Mouse (Mus musculus) splenic B cell, adult 2 months (primary cell): ENCODE results near the gene Echdc2.
A peak's percentile ranks its signal among the peaks of the same experiment; 100 is the strongest.

Source experiments
- DNase-seq: peaks from one replicate; pipeline ENCODE4 v3.0.0-alpha.2; 2011; ENCODE audit warnings: low read depth, low spot score
- H3K27me3 ChIP-seq: 2 replicates; pipeline ENCODE4 v1.6.1; 2012; ENCODE audit warnings: mild to moderate bottlenecking, low read length, moderate library complexity, mixed read lengths; ENCODE audit not compliant: control insufficient read depth, poor library complexity, insufficient read depth, severe bottlenecking
- H3K36me3 ChIP-seq: 2 replicates; pipeline ENCODE4 v1.6.1; 2012; ENCODE audit warnings: mild to moderate bottlenecking, low read length, moderate library complexity, mixed read lengths; ENCODE audit not compliant: control insufficient read depth, poor library complexity, insufficient read depth, severe bottlenecking

Gene Echdc2

GRCm38 (mm10) chr4:108161936-108162335 is 3.3 kb upstream of the Echdc2 start:
- Histone ChIP-seq H3K27me3 (no peaks in the 10 kb centered on the region), H3K36me3 (no peaks in the 10 kb centered on the region)
- DNase-seq, result no peak

- DNase-seq, result no peak
- Histone ChIP-seq H3K36me3 (no peaks in the 10 kb centered on the region), H3K27me3 (no peaks in the 10 kb centered on the region)
Measured at GRCm38 (mm10) chr4:108163291-108163690, 1.9 kb upstream of the Echdc2 start.

- no peaks in the 10 kb centered on the region for H3K36me3 ChIP-seq
- H3K27me3 ChIP-seq, result no peaks in the 10 kb centered on the region
- DNase-seq, result no peak
Measured at GRCm38 (mm10) chr4:108166874-108167273, 1.6 kb downstream of the Echdc2 start.

DNA sequence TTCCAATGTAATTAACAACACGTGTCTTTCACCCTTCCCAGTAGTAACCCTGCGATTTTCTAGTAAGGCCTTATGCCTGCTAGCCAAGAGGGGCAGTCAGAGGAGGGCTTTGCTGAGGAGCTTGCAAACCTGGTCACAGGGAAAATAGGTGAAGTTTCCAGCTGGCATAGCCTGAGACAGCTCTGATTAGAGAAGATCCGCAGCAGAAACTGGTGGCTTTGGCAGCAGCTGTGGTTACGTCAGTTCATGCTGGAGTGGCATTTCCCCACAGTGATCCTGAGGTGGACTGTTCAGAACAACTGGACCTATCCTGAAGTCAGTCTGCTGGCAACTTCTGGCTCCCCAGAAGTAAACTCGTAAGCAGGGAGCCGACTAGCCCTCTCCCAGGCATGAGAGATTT is 2.8 kb downstream of the Echdc2 start:
- DNase-seq, result no peak
- Histone ChIP-seq H3K36me3 (no peaks in the 10 kb centered on the region), H3K27me3 (no peaks in the 10 kb centered on the region)

- Histone ChIP-seq H3K27me3 (no peaks in the 10 kb centered on the region), H3K36me3 (no peaks in the 10 kb centered on the region)
- no peak for DNase-seq
Measured at GRCm38 (mm10) chr4:108182278-108182677, 17.0 kb downstream of the Echdc2 start.

GRCm38 (mm10) chr4:108192821-108193323 is 27.6 kb downstream of the Echdc2 start:
- H3K27me3 ChIP-seq, result no peaks in the 10 kb centered on the region
- DNase-seq, result no peak

GRCm38 (mm10) chr4:108196277-108196855 is 31.1 kb downstream of the Echdc2 start:
- no peak for DNase-seq
- Histone ChIP-seq H3K36me3 (no peaks in the 10 kb centered on the region), H3K27me3 (no peaks in the 10 kb centered on the region)

More at GRCm38 (mm10) chr4:108192821-108193323, 27.6 kb downstream of the Echdc2 start:
- H3K36me3 ChIP-seq, result no peaks in the 10 kb centered on the region

DNA sequence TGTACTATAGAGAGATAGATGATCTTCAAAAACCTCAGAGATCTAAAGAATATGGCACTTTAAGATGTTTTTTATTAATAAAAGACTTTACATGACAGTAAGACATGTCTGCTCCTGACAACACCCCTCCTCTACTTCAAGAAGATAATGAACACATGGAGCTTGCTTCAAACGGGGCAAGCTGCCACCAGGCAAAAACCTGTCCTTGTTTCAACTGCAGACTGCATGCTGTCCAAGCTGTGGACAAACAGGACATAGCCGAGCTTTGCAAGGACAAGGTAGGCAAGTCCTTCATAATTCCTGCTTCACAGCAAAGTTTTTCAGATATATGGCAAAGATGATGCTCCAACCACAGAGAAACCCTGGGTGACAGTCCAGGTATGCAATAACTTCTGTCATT is 34.0 kb downstream of the Echdc2 start:
- Histone ChIP-seq H3K36me3 (no peaks in the 10 kb centered on the region), H3K27me3 (no peaks in the 10 kb centered on the region)
- DNase-seq, result no peak

GRCm38 (mm10) chr4:108204629-108205028 is 39.4 kb downstream of the Echdc2 start:
- H3K36me3 ChIP-seq, result no peaks in the 10 kb centered on the region
- H3K27me3 ChIP-seq, result no peaks in the 10 kb centered on the region
- DNase-seq, result no peak

DNA sequence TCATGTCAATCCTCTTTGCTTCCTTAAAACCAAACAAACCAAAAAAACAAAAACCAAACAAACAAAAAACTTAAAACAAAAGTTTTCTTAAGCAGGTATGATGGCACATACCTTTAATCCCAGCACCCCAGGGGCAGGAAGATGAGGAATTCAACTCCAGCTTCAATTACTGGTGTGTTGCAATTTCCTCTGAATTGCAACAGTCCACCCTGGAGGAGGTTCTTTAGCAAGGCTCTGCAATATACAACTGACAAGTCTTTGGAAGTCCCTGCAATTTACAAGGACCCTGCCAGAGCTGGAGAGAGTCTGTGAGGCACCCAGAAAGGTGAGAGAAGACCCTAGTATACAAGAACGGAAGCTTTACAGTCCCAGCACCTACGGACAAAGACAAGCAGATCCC is 47.8 kb downstream of the Echdc2 start:
- Histone ChIP-seq H3K36me3 (no peaks in the 10 kb centered on the region), H3K27me3 (no peaks in the 10 kb centered on the region; the same call in 1 of the 2 replicates)
- DNase-seq, result no peak

GRCm38 (mm10) chr4:108217332-108218179 is 52.3 kb downstream of the Echdc2 start, which contains the start of gene Zyg11a:
Gene Zyg11a (minus strand): TSS chr4:108218048.
- peak; percentile 52 for DNase-seq
- H3K36me3 ChIP-seq, result no peaks in the 10 kb centered on the region
- no peaks in the 10 kb centered on the region; the same call in 1 of the 2 replicates for H3K27me3 ChIP-seq

- Histone ChIP-seq H3K36me3 (no peaks in the 10 kb centered on the region), H3K27me3 (no peaks in the 10 kb centered on the region; the same call in 1 of the 2 replicates)
- no peak for DNase-seq
Measured at GRCm38 (mm10) chr4:108219019-108219418, 53.8 kb downstream of the Echdc2 start.

- Histone ChIP-seq H3K36me3 (no peaks in the 10 kb centered on the region), H3K27me3 (no peaks in the 10 kb centered on the region; the same call in 1 of the 2 replicates)
- DNase-seq, result no peak
Measured at GRCm38 (mm10) chr4:108222507-108222906, 57.3 kb downstream of the Echdc2 start.

DNA sequence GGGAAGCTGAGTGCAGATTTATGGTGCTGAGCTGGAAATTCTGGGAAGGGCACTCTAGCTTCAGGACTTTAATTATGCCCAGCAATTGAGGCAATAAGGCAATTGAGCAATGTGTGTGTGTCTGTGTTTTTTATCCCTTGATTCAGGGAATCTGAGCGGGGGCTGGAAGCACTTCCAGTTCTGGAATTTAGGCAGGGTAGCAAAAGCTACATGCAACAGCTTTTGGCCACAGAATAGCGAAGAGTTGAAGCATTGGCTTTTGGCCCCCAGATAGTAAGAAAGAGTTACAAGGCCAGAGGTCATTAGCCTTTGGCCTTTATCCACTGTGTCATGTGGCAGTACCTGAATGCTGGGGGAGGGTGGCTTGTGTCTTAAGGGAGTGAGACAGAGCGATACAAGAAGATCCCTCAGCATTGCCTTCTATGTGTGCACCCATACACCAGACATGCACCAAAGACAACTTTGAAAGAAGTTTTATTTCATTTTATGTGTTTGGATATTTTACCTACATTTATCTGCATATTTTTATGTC is 60.2 kb downstream of the Echdc2 start:
- DNase-seq, result no peak
- H3K36me3 ChIP-seq, result no peaks in the 10 kb centered on the region
- H3K27me3 ChIP-seq, result no peaks in the 10 kb centered on the region
